Mouse (Mus musculus): Measurements from ENCODE around the gene Hspb7. TPM values are rescaled to one million over a fixed set of nuclear protein-coding genes. Genes with fewer than 3 reads are reported as not detected.

Gene Hspb7
- total RNA-seq (2017), result not detected in 2 replicates

DNA sequence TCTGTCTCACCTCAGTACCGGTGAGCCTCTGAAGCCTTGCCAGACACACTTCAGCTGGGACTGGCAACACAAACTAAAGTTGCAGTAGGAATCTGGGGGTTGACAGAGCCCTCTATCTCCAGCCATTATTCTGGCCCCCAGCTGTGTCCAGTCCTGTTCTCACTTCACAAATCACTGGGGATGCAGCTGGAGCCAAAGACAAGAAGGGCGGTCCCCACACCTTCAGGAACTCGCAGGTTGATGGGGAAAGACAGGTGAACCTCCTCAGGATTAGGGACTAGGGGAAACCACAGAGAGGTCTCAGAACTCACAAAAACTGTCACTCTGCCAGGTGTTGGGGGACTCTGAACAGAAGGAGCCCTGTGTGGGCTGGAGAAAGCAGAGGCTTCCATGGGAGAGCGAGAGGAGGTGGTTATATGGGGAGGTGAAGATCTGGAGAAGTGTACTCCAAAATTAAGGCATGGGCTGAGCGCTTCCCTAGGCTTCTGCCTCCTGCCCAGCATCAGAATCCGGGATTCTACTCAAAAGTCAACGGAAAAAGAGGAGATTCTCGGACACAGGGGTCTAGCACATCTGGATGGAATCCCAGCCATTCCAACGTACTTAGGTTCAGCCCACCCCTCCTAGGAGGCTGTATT, at the start of gene Hspb7:
Gene Hspb7 (plus strand): TSS at position 588 of the 638 bp plus-strand sequence.
- no peak for ATAC-seq (ENCODE audit: extremely low read depth, insufficient number of reproducible peaks, low FRiP score, poor library complexity, severe bottlenecking)

DNA sequence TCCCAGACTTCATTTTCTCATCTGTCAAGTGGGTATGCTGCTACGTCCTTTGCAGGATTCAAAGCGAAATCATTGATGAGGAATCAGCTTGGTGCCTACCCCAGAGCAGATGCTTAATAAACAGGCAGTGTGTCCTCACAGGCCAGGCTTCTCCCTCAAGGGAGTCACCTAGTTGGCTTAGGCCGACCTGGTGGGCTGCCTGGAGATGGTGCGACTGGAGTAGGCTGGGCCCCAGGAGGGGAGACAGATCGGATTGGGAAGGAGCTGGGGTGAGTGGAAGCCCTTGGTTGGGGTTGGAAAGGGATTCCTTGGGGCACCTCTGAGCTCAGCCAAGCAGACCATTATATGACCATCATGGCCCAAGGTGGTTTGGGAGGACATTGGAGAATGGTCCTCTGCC, 48.2 kb upstream of the Hspb7 start:
- ATAC-seq (ENCODE audit: extremely low read depth, insufficient number of reproducible peaks, low FRiP score, poor library complexity, severe bottlenecking), result no peak

DNA sequence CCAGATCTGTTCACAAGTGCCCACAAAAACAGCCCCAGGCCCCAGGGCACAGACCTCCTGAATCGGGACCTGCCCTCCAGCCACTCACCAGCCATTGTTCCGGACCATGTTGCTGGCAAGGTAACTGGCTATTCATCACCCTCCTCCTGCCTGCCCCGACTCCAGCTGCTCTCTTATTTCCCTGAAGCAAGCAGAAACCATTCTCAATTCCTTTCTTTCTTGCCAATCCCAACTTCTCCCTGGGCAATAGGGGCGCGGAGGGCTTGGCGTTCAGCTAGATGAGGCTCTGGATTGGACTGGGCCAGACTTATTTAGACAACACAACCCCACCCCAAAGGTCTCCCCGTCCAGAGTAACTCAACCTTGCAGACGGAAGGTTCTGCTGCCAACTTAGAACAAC, 40.9 kb upstream of the Hspb7 start:
- ATAC-seq (ENCODE audit: extremely low read depth, insufficient number of reproducible peaks, low FRiP score, poor library complexity, severe bottlenecking), result no peak

DNA sequence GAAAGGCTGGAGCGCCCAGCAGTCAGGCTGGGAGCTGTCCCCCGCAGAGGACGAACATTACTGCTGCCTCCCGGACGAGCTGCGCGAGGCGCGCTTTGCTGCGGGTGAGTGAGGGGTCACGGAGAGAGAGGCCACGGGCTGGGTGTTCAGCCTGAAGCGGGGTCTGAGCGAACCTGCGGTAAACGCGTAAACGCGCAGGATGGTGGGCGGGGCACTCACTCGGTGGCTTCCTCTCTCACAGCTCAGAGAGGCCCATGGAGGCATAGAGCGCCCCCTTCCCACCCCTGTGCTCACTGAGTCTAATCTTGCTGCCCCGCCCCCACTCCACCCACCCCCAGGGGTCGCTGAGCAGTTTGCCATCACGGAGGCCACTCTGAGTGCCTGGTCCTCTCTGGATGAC, 38.2 kb upstream of the Hspb7 start:
- no peak for ATAC-seq (ENCODE audit: extremely low read depth, insufficient number of reproducible peaks, low FRiP score, poor library complexity, severe bottlenecking)

DNA sequence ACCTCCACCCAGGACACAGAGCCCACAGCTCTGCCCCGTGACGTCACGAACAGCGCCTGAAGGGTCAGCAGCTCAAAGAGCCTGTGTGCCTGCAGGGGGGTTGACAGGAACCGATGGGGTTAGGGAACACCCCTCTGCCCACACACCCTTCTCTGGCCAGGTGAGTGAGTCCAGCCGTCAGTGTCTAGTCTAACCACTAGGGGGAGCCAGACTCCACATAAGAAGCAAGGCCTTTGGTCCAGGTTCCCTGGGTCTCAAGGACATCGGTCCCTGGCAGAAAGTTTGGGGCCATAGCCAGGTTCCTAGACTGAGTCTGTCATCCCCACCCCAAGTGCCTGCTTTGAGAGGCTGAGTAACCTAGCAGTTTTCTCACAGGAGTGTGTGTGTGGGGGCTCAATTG, 35.3 kb upstream of the Hspb7 start:
- peak; percentile 50 for ATAC-seq (ENCODE audit: extremely low read depth, insufficient number of reproducible peaks, low FRiP score, poor library complexity, severe bottlenecking)

DNA sequence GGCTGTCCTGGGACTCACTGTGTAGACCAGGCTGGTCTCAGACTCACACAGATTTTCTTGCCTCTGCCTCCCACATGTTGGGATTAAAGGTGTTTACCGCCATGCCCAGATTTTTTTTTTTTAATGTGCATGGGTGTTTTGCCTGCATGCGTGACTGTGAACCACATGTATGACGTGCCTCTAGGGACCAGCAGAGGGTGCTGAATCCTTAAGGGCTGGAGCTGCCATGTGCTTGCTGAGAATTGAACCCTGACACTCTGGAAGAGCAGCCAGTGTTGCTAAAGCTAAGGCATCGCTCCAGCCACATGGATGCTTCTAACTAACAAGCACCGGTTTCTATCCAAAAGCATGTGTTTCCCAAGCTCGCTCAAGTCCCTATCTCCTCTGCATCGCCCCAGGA, 34.4 kb upstream of the Hspb7 start:
- ATAC-seq (ENCODE audit: extremely low read depth, insufficient number of reproducible peaks, low FRiP score, poor library complexity, severe bottlenecking), result no peak

DNA sequence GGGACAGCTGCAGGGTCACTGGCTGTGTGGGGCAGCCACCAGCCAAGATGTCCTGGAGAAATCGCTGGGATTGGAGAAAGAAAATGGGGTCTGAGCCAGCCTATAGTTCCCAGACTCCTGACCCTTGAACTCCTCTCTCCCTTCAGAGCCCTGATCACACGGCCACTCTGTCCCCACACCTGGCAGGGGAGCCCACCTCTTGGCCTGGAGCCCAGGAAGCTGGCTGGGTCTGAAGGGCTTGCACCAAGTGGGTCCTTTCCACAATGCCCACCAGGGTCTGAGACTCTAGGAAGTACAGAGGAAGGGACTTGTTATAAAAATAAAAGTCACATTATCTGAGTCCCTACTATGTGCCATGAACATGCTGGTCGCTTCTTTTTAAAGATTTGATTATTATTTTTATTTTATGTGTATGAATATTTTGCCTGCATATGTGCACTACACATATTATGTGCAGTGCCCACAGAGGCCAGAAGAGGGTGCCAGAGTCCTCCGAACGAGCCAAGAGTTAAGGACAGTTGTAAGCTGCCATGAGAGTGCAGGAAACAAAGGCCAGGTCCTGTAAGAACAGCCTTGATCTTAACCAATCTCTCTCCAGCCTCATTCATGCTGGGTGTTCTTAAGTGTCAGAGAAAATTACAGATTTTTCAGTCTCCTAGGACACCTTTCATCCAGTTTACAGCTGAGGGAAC, 33.3 kb upstream of the Hspb7 start:
- ATAC-seq (ENCODE audit: extremely low read depth, insufficient number of reproducible peaks, low FRiP score, poor library complexity, severe bottlenecking), result peak; percentile 45; the same call in 1 of the 2 replicates

DNA sequence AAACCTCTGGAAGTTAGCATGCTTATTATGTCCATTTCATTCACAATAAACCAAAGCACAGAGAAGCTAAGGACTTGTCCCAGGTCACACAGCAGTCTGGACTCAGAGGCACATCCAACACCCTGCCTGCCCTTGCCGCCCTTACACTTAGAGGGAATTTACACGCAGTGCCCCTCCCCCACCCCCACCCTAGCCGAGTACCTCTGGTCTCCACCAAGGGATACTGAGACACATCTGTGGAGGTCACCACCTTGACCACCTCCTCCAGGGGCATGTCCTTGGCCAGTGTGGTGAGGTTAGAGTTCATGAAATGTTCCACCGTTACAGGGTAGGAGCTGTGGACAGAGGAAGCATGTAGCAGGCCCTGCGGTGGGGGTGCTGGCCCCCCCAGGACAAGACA, 32.6 kb upstream of the Hspb7 start:
- ATAC-seq (ENCODE audit: extremely low read depth, insufficient number of reproducible peaks, low FRiP score, poor library complexity, severe bottlenecking), result no peak

DNA sequence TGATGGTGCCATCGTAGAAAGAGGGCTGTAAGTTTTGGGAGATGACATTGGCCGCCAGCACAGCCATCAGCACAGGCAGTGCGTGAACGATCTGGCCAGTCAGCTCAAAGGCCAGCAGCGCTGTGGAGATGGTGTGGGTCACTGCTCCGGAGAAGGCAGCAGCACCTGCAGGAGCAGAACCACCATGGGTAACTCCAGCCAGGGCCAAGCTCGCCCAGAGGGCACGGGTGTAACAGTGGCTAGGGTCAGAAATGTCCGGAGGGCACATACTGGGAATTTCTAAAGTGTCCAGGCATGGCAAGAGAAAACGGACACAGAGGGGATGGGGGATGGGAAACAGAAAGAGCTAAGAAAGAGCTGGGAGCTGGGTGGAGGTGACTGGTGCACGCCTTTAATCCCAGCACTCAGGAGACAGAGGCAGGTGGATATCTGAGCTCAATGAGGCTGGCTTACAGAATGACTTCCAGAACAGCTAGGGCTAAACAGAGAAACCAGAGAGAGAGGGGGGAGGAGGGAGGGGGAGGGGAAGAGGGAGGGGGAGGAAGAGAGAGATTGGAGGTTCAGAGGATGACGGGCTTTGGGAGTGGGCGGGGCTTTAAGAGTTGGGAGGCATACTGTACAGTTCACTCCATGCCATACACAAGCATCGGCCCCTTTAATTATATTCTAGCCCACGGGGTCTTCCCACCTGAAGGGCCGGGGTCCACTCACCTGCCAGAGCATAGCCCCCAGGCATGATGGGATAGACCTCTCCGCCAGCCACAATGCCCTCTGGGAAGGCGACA, 31.0 kb upstream of the Hspb7 start:
- ATAC-seq (ENCODE audit: extremely low read depth, insufficient number of reproducible peaks, low FRiP score, poor library complexity, severe bottlenecking), result no peak

DNA sequence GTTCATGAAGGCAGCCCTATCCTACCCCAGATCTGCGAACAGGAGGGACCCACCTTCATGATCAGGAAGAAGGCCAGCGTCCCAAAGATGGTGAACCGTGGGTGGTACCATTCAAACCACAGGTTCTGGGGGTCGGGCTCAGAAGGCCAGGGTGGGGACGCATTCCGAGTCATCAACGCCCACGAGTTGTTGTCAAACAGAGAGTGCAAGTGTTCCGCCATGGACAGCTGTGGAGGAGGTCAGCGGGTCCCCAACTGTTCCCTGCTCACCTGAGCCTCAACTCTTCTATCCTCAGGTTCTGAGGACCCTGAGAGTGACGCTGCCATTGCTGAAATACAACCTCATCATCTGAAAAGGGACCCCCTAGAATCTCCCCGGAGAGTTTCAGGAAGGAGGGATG, 29.3 kb upstream of the Hspb7 start:
- no peak for ATAC-seq (ENCODE audit: extremely low read depth, insufficient number of reproducible peaks, low FRiP score, poor library complexity, severe bottlenecking)

DNA sequence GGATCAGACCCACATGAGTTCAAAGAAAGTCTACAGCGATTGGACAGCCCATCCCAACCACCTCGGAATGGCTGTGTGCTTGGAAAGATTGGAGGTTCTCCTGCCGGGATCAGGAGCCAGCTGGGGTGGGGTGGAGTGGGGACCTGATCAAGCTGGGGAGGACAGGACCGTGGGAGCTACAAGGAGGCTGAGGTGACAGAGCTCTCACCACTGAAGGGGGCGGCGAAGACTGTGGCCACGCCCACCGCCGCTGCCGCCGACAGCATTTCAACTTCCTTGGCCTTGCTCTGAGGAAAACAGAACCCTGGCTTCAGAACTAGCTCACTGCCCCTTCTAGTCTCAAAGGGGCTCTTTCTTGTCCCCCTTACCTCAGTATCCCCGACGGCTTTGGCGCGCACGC, 25.8 kb upstream of the Hspb7 start:
- ATAC-seq (ENCODE audit: extremely low read depth, insufficient number of reproducible peaks, low FRiP score, poor library complexity, severe bottlenecking), result no peak

DNA sequence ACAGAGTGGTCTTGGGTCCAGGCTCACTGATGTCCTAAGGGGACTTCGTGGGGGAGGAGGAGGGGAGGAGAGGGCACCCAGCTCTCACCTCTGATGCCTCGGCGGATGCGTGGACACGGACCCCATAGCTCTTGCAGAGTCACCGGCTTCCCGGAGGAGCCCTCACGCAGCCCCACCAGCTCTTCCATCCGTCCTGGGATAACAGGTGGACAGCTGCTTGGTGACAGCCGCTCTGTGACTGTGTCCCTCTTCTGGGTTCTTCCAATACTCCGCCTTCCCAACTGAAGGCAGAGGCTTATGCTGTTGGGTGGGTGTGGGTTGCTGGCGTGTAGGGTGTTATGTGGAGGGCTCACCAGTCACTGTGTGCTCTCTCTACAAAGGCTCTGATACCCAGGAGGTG, 22.7 kb upstream of the Hspb7 start:
- ATAC-seq (ENCODE audit: extremely low read depth, insufficient number of reproducible peaks, low FRiP score, poor library complexity, severe bottlenecking), result no peak

DNA sequence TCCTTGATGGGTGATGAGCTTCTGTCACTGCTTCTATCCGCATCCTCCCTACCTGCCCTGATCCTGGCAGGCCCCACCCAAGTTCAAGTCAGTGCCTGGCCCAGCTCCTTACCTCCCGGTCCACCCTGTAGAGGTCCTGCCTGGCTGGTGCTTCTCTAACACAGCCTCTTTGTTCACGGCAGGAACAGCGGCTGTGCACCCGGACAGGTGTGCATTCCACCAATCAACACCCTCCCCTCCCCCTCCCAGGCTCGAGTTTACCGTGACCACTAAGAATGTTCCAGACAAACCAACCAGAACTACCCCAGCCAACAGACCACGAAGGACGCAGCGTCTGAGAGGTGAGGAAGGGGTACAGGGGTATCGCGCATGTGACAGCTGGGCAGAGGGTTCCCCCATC, 22.0 kb upstream of the Hspb7 start, which contains the start of gene Clcnka:
Gene Clcnka (minus strand): TSS at position 180 of the 400 bp plus-strand sequence.
- ATAC-seq (ENCODE audit: extremely low read depth, insufficient number of reproducible peaks, low FRiP score, poor library complexity, severe bottlenecking), result no peak

DNA sequence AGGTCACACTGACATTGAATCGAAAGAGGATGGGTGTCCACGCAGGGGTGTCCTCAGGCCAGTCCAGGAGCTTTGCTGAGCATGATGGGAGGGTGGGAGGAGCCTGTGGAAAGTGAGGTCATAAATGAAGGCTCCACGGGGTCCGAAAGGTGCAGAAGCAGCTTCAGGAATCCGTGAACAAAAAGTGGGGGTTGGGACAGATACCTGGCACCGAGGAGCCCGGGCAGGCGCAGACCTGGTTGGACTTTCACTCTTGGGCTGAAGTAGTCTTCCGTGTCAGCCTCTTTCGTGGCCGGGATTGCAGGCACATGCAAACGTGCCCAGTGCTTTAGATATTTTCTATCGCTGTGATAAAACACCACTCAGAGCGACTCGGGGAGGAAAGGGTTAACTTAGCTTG, 20.4 kb upstream of the Hspb7 start:
- ATAC-seq (ENCODE audit: extremely low read depth, insufficient number of reproducible peaks, low FRiP score, poor library complexity, severe bottlenecking), result no peak

DNA sequence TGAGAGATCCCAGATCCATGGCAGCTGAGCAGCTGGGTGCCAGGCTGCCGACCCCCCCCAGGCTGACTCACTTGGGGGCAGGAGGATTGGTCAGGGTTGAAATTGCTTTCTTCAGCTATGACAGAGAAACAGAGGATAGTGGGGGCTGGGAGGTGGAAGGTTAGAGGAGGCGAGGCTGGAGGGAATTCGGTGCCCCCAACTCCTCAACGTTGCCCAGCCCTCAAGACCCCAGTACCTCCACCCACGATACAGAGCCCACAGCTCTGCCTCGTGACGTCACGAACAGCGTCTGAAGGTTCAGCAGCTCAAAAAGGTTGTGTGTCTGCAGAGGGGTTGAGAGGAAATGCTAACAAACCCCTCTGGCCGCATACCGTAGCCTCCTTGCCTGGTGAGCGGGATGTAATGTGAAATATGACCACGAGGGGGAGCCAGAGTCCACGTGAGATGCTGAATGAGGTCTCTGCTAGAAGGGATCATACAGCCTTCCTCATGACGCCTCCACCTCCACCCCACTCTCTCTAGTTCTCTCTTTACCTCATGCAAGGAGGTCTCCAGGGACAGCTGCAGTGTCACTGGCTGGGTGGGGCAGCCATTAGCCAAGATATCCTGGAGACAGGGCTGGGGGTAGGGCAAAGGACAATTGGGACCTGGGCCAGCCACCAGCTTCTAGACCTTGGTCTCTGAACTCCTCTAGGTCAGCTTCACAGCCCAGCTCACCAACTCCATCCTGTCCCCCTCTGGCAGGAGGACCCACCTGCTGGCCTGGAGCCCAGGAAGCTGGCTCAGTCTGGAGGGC, 15.9 kb upstream of the Hspb7 start:
- peak; percentile 76 for ATAC-seq (ENCODE audit: extremely low read depth, insufficient number of reproducible peaks, low FRiP score, poor library complexity, severe bottlenecking)

DNA sequence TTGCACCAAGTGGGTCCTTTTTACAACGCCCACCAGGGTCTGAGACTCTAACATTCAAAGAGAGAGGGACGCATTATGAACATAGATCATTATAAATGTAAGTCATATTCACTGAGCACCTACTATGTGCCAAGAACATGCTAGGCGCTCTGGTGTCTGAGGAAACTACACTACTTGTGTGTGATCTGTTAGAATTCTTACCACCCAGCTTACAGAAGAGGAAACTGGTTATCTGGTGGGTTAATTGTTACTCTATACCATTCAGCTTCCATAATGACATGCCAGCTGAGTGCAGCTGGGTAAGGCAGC, 15.3 kb upstream of the Hspb7 start:
- no peak for ATAC-seq (ENCODE audit: extremely low read depth, insufficient number of reproducible peaks, low FRiP score, poor library complexity, severe bottlenecking)

DNA sequence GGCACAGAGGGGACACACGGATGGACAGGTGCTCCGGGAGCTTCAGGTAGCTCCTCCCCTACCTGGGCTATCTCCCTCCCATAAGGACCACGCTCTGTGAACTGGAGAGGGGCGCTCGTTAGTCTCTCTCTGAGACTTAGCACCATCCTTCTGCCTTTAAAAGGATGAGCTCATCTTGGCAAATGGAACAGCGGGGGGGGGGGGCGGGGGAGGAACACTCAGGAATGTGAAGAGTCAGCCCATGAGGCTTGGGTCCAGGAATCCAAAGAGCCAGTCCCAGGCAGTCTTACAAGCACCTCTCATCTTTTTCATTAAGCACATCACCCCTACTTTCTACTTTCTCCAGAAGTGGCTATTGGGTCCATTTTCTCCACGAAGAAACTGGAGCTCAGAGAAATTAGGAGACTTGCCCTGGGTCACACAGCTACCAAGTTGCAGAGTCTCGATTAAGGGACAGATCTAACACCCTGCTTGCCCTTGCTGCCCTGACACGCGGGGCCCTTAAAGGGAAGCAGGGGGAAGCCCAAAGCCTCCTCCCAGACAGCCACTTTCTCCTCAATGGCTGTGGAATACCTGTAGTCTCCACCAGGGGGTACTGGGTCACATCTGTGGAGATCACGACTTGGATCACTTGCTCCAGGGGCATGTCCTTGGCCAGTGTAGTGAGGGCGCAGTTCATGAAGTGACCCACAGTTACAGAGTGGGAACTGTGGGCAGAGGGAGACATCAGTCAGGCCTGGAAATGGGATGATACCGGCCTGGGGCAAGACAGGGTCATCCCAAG, 13.9 kb upstream of the Hspb7 start:
- ATAC-seq (ENCODE audit: extremely low read depth, insufficient number of reproducible peaks, low FRiP score, poor library complexity, severe bottlenecking), result 0 out of 2 replicates have a peak, but pooled peaks have one; percentile 18

DNA sequence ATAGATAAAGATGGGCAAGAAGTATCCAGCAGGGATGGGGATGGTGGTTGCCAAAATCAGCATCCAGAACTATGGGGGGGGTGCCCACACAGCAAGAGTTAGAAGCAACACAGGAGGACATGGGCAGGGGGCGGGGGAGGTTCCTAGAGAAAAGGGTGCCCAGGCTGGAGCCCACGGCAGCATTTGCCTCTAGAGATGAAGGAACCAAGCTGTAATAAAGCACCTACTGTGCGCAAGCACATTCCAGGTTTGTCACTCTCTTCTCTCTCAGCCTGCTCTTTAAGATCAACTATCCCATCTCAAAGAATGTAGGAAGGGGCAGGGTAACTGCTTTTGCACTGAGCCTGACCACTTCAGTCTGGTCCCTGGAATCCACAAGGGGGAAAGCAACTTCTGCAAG, 12.0 kb upstream of the Hspb7 start:
- no peak for ATAC-seq (ENCODE audit: extremely low read depth, insufficient number of reproducible peaks, low FRiP score, poor library complexity, severe bottlenecking)
